Mouse (Mus musculus) midbrain, embryonic 14.5 days (tissue): ENCODE measurements around the gene Gm20479. TPM values are rescaled to one million over a fixed set of nuclear protein-coding genes. Genes with fewer than 3 reads are reported as not detected.
A peak's percentile ranks its signal among the peaks of the same experiment; 100 is the strongest.

Source experiments
- ATAC-seq: fragments of 200-750 bp; cut with Nextera tagmentation; 2 replicates; pipeline ENCODE4 v1.8.0; 2017; ENCODE audit warnings: moderate number of reproducible peaks, moderate library complexity; ENCODE audit not compliant: low FRiP score, low TSS enrichment
- DNase-seq: peaks from one replicate; pipeline ENCODE4 v3.0.0-alpha.2; 2015
- H3K27ac ChIP-seq: fragments of 300-500 bp; sonication (generic); replicated peaks from 2 replicates; pipeline ENCODE4 v1.5.1; 2014; ENCODE audit warnings: mild to moderate bottlenecking, low read depth, low read length, moderate library complexity
- H3K27me3 ChIP-seq: fragments of 300-500 bp; sonication (generic); 2 replicates; pipeline ENCODE4 v1.6.1; 2014; ENCODE audit warnings: low read length, control low read depth, mixed read lengths; ENCODE audit not compliant: control insufficient read depth, insufficient read depth
- H3K36me3 ChIP-seq: fragments of 300-500 bp; sonication (generic); 2 replicates; pipeline ENCODE4 v1.6.1; 2014; ENCODE audit warnings: low read length, control low read depth; ENCODE audit not compliant: control insufficient read depth, insufficient read depth
- H3K4me1 ChIP-seq: fragments of 300-500 bp; sonication (generic); 2 replicates; pipeline ENCODE4 v1.6.1; 2014; ENCODE audit warnings: mild to moderate bottlenecking, antibody characterized with exemption, low read length, control low read depth; ENCODE audit not compliant: control insufficient read depth, insufficient read depth
- H3K4me2 ChIP-seq: fragments of 300-500 bp; sonication (generic); 2 replicates; pipeline ENCODE4 v1.6.1; 2014; ENCODE audit warnings: mild to moderate bottlenecking, low read length, moderate library complexity
- H3K4me3 ChIP-seq: fragments of 300-500 bp; sonication (generic); replicated peaks from 2 replicates; pipeline ENCODE4 v1.5.1; 2014; ENCODE audit warnings: low read depth, low read length
- H3K9ac ChIP-seq: fragments of 300-500 bp; sonication (generic); replicated peaks from 2 replicates; pipeline ENCODE4 v1.6.1; 2014; ENCODE audit warnings: mild to moderate bottlenecking, low read length, moderate library complexity
- H3K9me3 ChIP-seq: fragments of 300-500 bp; sonication (generic); 2 replicates; pipeline ENCODE4 v1.6.1; 2016; ENCODE audit warnings: low read length, control low read depth, mixed read lengths; ENCODE audit not compliant: control insufficient read depth
- WGBS: fragments of 180-500 bp; shearing (Covaris S2); extraction: QIAGEN DNeasy Blood & Tissue Kit; methylation state at CpG from one replicate; pipeline ENCODE4 v1.1.7; 2014; 5-methylcytosine and 5-hydroxymethylcytosine counted together
- polyA plus RNA-seq: library from polyadenylated mRNA; unstranded; fragments of >200 nt; fragmentation: Nextera tagmentation; extraction: Ambion mirVana; gene quantifications from 2 replicates; pipeline ENCODE4 v1.2.1, GENCODE M21; 2014

Gene Gm20479
- polyA plus RNA-seq, 1 experiment from 2014 or later = not detected

- H3K9ac ChIP-seq = peak overlapping the region; percentile 66; the same call in 1 of the 2 replicates
- under 1% methylated on average over 22 of the region's 22 CpGs for WGBS
- H3K4me2 ChIP-seq = peak overlapping the region; percentile 88
- H3K27me3 ChIP-seq = peaks cover 70% of the 10 kb centered on the region
- no peaks in the 10 kb centered on the region for H3K9me3 ChIP-seq
- H3K27ac ChIP-seq = no peak overlapping the region
- no peak for ATAC-seq
- no peaks in the 10 kb centered on the region for H3K4me1 ChIP-seq
- 0 out of 2 replicates have a peak, but pooled peaks cover 2% of the 10 kb centered on the region for H3K36me3 ChIP-seq
- peak overlapping the region; percentile 49 for H3K4me3 ChIP-seq
- peak; percentile 43 for DNase-seq
Measured at GRCm38 (mm10) chr7:27395521-27396183, 38.4 kb upstream of the Gm20479 start.

- Histone ChIP-seq H3K4me2 (no peak overlapping the region), H3K27me3 (peaks cover 50% of the 10 kb centered on the region), H3K4me3 (no peak overlapping the region), H3K27ac (no peak overlapping the region), H3K36me3 (no peaks in the 10 kb centered on the region), H3K4me1 (no peaks in the 10 kb centered on the region), H3K9me3 (no peaks in the 10 kb centered on the region), H3K9ac (no peak overlapping the region)
- ATAC-seq (no peak), DNase-seq (no peak)
- WGBS = 39% methylated on average over 16 of the region's 16 CpGs
Measured at GRCm38 (mm10) chr7:27391416-27391815, 34.2 kb upstream of the Gm20479 start.

- WGBS = 58% methylated on average over 6 of the region's 6 CpGs
- no peak for DNase-seq
Measured at GRCm38 (mm10) chr7:27389213-27389612, 32.0 kb upstream of the Gm20479 start.

GRCm38 (mm10) chr7:27384731-27385130 is 27.5 kb upstream of the Gm20479 start:
- no peaks in the 10 kb centered on the region for H3K36me3 ChIP-seq
- H3K27me3 ChIP-seq = no peaks in the 10 kb centered on the region
- no peak overlapping the region for H3K27ac ChIP-seq
- 0 out of 2 replicates have a peak overlapping the region, but pooled peaks have one; percentile 13 for H3K9ac ChIP-seq
- 40% methylated on average over 4 of the region's 4 CpGs for WGBS
- no peak overlapping the region for H3K4me2 ChIP-seq
- no peak overlapping the region for H3K4me3 ChIP-seq
- H3K4me1 ChIP-seq = no peaks in the 10 kb centered on the region
- H3K9me3 ChIP-seq = no peaks in the 10 kb centered on the region
- ATAC-seq (no peak), DNase-seq (peak; percentile 68)

More at GRCm38 (mm10) chr7:27389213-27389612, 32.0 kb upstream of the Gm20479 start:
- H3K36me3 ChIP-seq = no peaks in the 10 kb centered on the region
- no peak overlapping the region for H3K27ac ChIP-seq
- no peak overlapping the region for H3K4me3 ChIP-seq
- H3K4me2 ChIP-seq = no peak overlapping the region
- H3K9ac ChIP-seq = no peak overlapping the region
- H3K9me3 ChIP-seq = no peaks in the 10 kb centered on the region
- peaks cover 29% of the 10 kb centered on the region for H3K27me3 ChIP-seq
- H3K4me1 ChIP-seq = no peaks in the 10 kb centered on the region
- no peak for ATAC-seq

- ATAC-seq (no peak), DNase-seq (no peak)
- no peak overlapping the region for H3K4me2 ChIP-seq
- WGBS = 67% methylated on average over 5 of the region's 5 CpGs
- H3K27ac ChIP-seq = no peak overlapping the region
- no peaks in the 10 kb centered on the region for H3K9me3 ChIP-seq
- no peaks in the 10 kb centered on the region for H3K27me3 ChIP-seq
- no peak overlapping the region for H3K9ac ChIP-seq
- H3K4me3 ChIP-seq = no peak overlapping the region
- H3K36me3 ChIP-seq = no peaks in the 10 kb centered on the region
- no peaks in the 10 kb centered on the region for H3K4me1 ChIP-seq
Measured at GRCm38 (mm10) chr7:27384134-27384533, 26.9 kb upstream of the Gm20479 start.

- DNase-seq (no peak), ATAC-seq (no peak)
- Histone ChIP-seq H3K4me2 (no peak overlapping the region), H3K4me1 (no peaks in the 10 kb centered on the region), H3K4me3 (no peak overlapping the region), H3K9ac (no peak overlapping the region), H3K9me3 (no peaks in the 10 kb centered on the region), H3K36me3 (no peaks in the 10 kb centered on the region), H3K27ac (no peak overlapping the region), H3K27me3 (no peaks in the 10 kb centered on the region)
- WGBS = 85% methylated on average over 1 of the region's 1 CpGs
Measured at GRCm38 (mm10) chr7:27383233-27383632, 26.0 kb upstream of the Gm20479 start.

GRCm38 (mm10) chr7:27381560-27381959 is 24.3 kb upstream of the Gm20479 start:
- no peak overlapping the region for H3K4me3 ChIP-seq

GRCm38 (mm10) chr7:27381009-27381408 is 23.8 kb upstream of the Gm20479 start:
- H3K9ac ChIP-seq = no peak overlapping the region
- no peaks in the 10 kb centered on the region for H3K4me1 ChIP-seq
- 32% methylated on average over 1 of the region's 1 CpGs for WGBS
- no peak overlapping the region for H3K4me2 ChIP-seq
- H3K9me3 ChIP-seq = no peaks in the 10 kb centered on the region
- H3K27me3 ChIP-seq = peaks cover 11% of the 10 kb centered on the region
- DNase-seq (no peak), ATAC-seq (no peak)
- no peak overlapping the region for H3K27ac ChIP-seq
- no peak overlapping the region for H3K4me3 ChIP-seq
- H3K36me3 ChIP-seq = no peaks in the 10 kb centered on the region

More at GRCm38 (mm10) chr7:27381560-27381959, 24.3 kb upstream of the Gm20479 start:
- 61% methylated on average over 4 of the region's 4 CpGs for WGBS
- Histone ChIP-seq H3K36me3 (no peaks in the 10 kb centered on the region), H3K27ac (no peak overlapping the region), H3K4me2 (no peak overlapping the region), H3K27me3 (peaks cover 7% of the 10 kb centered on the region), H3K9me3 (no peaks in the 10 kb centered on the region), H3K4me1 (no peaks in the 10 kb centered on the region), H3K9ac (no peak overlapping the region)
- ATAC-seq = no peak
- DNase-seq = no peak

GRCm38 (mm10) chr7:27379836-27380235 is 22.6 kb upstream of the Gm20479 start:
- Histone ChIP-seq H3K27ac (no peak overlapping the region), H3K27me3 (peaks cover 21% of the 10 kb centered on the region), H3K9ac (no peak overlapping the region), H3K4me2 (no peak overlapping the region), H3K36me3 (no peaks in the 10 kb centered on the region), H3K9me3 (no peaks in the 10 kb centered on the region), H3K4me1 (no peaks in the 10 kb centered on the region), H3K4me3 (no peak overlapping the region)
- ATAC-seq (no peak), DNase-seq (no peak)
- 68% methylated on average over 6 of the region's 6 CpGs for WGBS
